Mouse (Mus musculus) regulatory T cell (primary cell): Measurements from ENCODE around the gene Ercc2.

Source experiments
- in situ Hi-C: fragments of 300-600 bp; cut with MboI, MseI; formaldehyde crosslinking; loops from one replicate; pipeline ENCODE4 v1.15.1; 2025; ENCODE audit warnings: high pct_unique_total_duplicates

The Ercc2 gene

DNA sequence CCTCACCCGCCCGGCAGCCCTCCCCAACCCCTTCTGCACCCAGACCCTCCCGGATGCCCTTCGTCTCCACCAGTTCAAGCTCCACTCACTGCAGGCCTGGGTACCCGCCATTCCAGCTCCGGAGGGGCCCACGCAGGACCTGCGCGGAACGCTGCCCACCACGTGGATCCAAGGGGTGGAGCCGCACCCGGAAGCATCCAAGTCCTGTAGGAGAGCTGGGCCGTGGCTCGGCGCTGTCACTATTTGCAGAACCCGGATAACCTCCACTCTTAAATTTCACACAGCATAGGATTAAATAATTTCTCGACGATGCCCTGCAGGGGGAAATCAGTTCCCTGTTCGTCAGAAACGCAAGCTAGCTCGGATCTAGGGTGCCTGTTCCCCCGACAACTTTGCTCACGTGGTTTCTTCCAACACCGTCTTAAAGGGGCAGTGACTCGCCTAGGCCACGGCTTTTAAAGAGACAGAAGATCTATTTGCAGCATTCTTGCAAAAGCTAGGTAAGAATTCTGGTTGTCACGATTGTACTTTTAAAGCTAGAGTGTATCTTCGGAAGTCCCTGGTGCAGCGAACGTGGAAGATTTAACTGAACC lies 22.4 kb upstream of the Ercc2 start, which contains the start of the genes Cd3eap and Ppp1r13l:
TSS of gene Cd3eap (minus strand) at position 185 of the 593 bp plus-strand sequence.
TSS of gene Ppp1r13l (plus strand) at position 451 of the 593 bp plus-strand sequence.
- in situ Hi-C loops, result no loop called here

DNA sequence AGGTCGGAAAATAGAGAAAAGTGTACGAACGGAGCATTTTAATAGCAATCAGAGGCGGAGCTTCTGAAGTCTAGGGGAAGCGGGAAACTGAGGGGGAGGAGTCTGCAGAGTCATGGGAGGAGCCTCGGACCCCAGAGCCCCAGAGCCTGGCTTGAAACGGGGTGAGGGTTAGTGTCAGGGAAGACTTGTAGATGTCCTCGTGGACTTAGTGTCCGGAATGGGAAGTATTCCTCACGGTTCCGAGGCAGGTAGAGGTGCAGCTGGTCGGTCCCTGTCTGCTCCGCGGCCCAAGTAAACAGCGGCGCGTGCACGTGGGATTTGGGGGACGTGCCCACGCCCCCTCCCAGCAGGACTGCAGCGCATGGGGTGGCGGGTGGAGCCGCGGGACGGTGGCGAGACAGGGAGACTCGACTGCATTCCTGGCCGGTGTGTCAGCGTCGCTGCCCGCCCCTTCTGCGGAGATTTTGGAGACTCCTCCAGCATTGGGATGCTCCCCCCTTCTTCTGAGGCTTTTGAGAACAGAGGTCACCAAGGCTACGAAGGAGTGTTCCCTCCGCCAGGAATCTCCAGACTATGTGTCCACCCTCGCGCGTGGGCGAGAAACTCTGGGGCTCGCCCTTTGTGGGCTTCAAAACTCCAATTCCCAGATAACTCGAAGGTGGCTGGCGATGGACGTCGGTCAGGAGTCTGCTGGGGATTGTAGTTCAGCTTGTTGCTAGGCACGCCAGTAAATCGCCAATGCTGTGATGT lies 21.7 kb upstream of the Ercc2 start:
- in situ Hi-C loops, result loop anchor here (10.0 kb wide), 1 partner anchor 55 kb away; no protein-coding TSS in a partner anchor

DNA sequence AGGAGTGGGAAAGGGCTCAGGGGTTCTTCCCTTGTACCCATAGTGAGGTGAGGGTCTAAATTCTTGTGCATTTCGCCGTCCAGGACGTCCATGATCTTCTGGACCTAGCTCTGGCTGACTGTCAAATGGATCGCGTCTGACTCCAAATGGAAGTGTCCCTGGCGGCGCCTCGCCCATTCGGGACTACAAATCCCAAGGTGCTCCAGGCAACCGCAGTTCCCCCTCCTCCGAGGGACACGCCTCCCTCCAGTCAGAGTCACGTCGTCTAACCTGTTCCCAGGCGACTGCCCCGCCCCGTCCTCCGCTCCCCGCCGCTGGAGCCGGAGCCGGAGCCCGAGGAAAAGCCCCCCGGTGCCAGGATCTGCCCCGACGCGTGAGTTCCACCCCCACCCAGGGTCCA lies 20.9 kb upstream of the Ercc2 start:
- in situ Hi-C loops, result loop anchor here (10.0 kb wide), 1 partner anchor 56 kb away; no protein-coding TSS in a partner anchor

DNA sequence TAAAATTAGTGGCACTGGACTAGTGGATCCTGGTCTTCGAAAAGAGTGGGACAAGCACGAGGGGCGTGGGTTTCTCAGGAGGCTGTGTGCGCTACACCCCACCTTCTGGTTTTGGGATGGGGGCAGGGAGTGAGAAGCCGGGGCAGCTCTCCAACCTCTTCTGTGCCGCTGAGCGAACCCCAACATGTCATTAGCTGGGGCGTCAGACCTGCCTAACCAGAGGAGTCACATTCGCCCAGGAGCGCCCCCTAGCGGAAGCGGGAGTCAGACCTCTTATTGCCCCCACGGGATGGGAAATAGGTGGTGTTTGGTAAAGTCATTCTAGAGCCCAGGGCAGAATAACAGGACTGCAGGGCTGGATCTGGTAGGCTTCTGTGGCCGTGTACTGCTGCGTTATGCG lies 20.1 kb upstream of the Ercc2 start:
- in situ Hi-C loops, result loop anchor here (10.0 kb wide), 1 partner anchor 57 kb away; no protein-coding TSS in a partner anchor

DNA sequence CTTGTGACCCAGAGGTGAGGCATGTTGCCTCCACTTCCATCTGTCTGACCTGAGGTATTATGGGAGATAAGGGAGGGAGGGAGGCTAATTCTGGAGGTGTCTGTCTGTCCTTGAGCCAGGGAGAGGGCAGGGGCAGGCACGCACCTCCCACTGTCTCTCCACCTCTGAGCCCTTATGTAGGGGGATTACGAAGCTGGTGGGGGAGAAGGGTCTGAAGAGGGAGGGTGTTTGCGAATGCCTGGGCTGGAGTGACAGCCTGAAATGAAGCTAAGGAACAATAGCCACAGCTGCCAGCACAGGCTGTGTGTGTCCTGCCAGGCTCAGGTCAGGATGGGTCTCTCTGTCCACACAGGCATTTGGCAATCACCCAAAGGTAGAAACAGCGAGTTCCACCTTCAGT lies 19.5 kb upstream of the Ercc2 start:
- in situ Hi-C loops, result loop anchor here (10.0 kb wide), 1 partner anchor 57 kb away; no protein-coding TSS in a partner anchor

DNA sequence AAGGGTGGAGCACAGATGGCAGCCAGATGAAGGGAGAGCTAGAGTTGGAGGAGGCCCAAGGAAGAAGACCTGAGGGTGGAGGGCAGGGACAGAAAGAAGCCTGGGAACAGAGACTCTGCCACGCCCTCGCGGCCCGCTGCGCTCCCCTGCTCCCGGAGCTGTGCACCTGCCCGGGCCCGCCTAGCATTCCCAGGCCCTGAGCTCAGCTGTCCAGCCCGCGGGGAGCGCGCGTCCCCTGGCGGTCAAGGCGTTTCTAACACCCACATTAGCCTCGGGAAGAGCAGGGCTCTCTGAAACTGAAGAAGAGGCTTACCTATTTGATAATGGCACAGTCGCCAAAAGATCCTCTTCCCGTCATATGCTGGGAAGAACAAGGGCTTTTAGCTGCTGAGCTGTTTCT lies 17.9 kb upstream of the Ercc2 start:
- in situ Hi-C loops, result loop anchor here (10.0 kb wide), 1 partner anchor 59 kb away; no protein-coding TSS in a partner anchor

DNA sequence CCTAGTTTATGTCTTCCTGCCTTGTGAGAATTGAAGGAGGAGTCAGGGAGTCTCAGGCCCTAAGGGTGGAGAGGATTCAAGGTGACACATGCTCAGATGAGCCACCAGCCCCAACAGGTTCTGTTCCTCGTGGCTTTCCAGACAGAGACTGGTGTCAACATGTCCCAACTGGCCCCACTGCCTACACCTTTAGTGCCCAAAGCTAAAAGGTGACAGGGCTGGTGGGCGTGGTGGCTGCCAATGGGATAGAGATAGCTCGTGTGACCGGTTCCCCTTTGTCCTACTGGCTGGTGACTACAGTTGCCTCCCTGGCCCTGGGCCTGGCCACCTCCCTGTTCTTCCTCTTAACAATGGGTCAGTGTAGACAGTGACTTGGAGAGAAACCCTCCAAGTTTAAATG lies 16.4 kb upstream of the Ercc2 start:
- in situ Hi-C loops, result loop anchor here (10.0 kb wide), 1 partner anchor 61 kb away; no protein-coding TSS in a partner anchor

DNA sequence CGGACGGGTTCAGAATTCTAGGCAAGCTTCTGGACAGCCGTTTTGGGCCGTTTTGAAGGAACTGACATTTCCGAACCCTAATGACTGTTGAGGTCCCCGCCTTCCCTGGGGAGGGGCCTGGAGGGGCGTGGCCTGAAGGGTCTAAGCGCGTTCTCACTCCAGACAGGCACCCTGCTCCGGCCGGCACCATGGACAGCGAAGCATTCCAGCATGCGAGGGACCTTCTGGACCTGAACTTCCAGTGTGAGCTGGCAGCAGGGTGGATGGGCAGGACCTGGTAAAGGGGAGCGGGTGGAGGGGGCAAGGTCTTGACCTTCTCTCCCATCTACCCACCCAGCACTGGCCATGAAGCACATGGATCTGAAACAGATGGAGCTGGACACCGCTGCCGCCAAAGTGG lies 13.4 kb upstream of the Ercc2 start:
- in situ Hi-C loops, result loop anchor here (10.0 kb wide), 1 partner anchor 64 kb away; no protein-coding TSS in a partner anchor

DNA sequence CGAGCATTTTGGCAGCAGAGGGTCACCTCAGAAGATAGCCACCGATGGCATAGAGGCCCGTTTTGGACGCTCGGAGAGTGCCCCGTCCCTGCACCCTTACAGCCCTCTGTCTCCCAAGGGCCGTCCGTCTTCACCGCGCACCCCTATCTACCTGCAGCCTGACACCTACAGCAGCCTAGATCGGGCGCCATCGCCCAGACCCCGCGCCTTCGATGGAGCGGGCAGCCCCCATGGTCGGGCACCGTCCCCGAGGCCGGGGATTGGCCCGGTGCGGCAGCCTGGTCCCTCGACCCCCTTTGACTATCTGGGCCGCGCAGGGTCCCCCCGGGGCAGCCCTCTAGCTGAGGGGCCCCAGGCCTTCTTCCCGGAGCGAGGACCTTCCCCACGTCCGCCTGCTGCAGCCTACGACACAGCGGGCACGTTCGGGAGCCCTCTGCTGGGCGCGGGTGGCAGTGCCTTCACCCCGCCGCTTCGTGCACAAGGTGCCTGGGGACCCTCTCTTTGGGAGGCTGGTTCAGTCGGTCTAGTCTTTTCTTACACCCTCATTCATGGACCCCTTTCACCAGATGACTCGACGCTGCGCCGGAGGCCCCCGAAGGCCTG lies 11.9 kb upstream of the Ercc2 start:
- in situ Hi-C loops, result loop anchor here (10.0 kb wide), 1 partner anchor 65 kb away; no protein-coding TSS in a partner anchor

DNA sequence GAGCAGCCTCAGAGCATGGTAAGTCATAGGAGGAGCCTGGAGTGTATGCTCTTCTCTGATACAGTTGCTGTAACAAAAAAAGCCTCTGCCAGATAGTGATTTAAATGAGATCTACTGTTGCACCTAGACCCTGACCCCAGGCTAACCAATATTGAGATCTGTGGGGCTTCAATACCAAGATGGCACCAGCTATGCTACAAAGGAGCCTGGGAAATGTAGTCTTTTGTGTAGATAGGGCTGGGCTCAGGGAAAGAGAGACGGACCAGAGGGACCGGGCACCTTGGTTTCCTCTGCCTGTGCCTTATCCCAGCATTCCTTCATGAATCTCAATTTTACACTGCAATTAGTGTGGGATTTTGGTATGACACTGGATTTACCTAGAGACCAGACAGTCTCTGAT lies 8.4 kb upstream of the Ercc2 start:
- in situ Hi-C loops, result no loop called here

DNA sequence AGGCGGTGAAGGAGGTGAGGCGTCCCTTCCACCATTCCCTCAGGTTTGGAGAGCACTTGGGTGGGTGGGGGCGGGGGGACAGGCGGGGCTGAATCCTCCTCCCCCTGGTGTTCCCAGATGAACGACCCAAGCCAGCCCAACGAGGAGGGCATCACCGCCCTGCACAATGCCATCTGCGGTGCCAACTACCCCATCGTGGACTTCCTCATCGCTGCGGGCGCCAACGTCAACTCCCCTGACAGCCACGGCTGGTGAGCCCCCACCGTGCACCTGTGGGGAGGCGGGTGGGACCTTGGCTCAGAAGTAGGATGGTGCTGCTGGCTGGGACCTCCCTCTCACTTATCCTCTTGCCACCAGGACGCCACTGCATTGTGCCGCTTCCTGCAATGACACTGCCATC lies 6.4 kb upstream of the Ercc2 start:
- in situ Hi-C loops, result no loop called here

DNA sequence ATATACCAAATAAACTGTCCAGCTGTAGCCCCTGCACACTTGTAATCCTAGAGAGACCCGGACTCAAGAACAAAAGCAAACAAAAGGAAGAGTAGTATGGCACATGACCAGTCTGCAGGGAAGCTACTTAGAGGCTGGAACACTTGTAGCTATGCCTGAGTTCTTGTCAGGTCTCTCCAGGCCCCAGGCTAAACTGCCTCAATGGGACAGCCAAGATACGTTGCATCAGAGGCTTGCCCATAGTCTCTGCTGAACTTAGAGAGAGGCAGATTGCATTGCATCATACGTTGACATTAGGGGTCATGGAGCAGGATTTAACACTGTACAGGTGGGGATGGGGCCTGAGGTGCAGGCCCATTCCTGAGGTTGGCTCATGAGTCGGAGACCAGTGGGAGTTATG lies 5.8 kb upstream of the Ercc2 start:
- in situ Hi-C loops, result no loop called here

DNA sequence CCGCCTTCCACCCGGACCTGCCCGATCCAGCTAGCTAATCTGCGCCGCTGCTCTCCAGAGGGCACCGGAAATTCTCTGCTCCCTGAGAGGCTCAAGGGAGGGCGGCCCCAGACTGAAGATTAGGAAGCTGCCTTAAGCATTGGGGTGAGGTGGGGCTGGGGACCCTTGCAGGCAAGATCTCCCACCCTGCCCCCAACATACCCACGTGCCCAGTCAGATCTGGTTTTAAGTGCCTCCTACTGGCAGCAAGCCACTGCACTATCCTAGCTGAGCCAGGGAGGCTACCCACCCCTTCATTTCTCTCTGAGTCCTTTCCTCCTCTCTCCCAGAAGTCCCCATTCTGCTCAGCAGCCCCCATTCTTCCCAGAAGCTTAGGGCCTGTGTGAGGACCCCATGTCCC lies 3.8 kb upstream of the Ercc2 start:
- in situ Hi-C loops, result no loop called here

DNA sequence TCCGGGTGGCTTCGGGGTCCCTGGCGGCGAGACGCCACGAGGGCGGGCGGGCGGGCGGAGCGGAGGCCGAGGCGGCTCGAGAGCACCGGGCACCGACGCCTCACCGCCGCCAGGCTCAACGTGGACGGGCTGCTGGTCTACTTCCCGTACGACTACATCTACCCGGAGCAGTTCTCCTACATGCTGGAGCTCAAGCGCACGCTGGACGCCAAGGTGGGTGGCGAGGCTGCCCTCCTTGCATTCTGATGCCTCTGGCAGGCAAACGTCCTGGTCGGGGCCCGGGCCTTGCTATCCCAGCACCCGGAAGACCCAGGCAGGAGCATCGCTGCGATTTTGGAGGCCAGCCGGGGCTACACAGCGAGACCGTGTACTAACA lies 344 bp downstream of the Ercc2 start:
- in situ Hi-C loops, result no loop called here

DNA sequence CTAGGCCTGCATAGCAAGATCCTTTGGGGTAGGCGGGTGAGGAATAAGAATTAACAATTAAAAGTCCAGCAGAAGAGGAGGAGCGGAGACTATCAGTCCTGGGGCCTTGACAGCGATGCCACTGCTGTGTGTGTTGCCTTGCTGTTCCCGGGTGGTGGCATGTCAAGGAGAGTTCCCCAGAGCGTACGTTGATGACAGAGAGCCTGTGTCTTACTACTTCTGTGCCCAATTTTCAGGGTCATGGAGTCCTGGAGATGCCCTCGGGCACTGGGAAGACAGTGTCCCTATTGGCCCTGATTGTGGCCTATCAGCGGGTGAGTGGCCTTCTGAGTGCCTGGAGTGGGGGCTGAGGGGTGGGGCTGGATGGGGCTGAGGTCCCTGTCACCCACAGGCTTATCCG lies 1.9 kb downstream of the Ercc2 start:
- in situ Hi-C loops, result no loop called here

DNA sequence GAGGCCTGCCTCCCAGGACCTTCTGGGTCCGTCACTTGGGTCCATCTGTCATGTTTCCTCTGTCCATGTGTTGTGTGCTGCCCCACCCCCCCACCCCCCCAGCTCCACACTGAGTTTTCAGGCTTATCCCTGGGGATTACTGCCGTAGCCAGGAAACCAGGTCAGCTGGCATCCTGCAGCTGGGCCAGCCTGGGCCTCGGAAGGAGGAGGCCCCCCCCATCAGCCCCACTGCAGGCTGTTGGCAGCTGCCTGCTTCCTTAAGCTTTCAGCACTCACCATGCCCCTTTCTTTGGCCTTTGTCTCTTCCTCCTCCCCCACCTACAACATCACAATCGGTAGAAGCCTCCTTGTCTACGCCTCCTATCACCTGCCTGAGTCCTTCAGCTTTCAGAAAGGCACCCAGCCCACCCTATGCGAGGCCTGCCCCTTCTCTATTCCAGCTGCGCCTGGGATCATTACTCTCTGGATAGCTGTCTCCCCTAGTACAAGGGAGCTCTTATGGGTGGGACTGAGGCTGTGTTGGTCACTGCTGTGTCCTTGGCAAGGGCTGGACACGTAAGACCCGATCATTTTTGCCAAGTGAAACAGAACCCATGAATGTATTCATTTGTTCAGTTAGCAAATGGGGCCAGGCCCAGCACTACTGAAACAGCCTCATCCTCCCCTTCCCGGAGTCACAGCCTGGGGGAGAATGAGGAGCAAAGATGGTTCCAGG lies 7.0 kb downstream of the Ercc2 start:
- in situ Hi-C loops, result no loop called here

DNA sequence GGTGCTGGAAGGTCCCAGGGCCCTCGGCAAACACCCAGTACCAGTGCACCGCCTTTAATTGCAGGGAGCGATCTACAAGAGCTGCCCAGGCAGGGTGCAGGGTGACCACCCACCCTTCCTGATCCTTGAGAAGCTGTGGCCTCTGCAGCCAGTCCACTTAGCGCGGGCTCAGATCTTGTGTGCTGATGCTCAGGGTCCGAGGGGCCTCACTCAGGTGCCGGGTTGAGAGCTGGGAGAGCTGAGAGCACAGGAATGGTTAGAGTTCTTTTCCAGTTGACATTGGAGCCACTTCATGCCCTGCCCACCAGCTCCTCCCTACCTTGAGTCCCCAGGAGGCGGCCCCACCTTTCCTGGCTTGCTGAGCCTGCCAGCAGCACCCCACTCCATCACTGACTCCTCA lies 12.7 kb downstream of the Ercc2 start:
- in situ Hi-C loops, result no loop called here

DNA sequence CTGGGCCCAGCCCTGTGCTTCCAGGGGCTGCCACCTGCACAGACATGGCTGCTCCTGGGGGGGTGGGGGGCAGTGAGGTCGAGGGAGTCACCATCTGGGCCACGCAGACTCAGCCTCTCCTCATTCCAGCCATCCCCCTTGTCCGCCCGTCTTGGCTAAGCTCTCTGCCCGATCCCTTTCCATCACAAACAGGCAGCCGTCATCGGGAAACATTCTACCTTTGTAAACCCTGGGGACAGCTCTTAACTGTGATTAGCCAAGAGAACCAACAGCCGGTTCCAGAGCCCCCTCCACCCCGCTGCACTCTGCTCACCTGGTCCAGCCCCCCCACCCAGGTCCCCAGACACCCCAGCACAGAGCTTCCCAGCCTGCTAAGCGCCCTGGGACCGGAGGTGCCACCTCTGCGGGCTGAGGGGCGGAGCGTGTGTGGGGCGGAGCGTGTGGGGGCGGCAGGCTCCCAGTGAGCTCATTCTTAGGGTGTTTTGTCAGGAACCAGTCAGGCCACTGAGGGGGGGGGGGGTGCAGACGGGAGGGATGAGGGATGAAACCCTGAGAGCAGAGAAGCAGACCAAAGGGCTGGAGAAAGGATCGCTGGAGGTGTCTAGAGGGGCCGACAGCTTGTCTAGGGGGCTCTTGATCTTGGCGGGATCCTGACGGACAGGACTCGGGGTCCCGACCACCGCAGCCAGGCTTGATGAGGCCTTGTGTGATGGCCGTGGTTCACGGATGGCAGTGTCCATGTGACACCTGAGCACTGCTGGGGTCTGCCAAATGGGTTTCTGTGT lies 17.9 kb downstream of the Ercc2 start:
- in situ Hi-C loops, result loop anchor here (5.0 kb wide), 1 partner anchor 123 kb away; no protein-coding TSS in a partner anchor

DNA sequence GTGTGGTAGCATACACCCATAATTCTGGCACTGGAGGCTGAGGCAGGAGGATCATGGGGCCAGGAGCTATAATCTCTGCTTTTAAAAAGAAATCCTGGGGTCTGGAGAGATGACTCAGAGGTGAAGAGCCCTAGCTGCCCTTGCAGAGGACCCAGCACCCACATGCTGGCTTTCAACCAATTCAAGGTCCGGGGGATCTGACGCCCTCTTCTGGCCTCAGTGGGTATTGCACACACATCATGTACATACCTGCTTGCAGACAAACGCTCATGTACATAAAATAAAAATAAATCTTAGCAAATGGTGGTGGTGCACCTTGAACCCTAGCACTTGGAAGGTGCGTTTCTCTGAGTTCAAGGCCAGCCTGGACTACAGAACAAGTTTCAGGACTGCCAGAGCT lies 19.1 kb downstream of the Ercc2 start:
- in situ Hi-C loops, result loop anchor here (5.0 kb wide), 1 partner anchor 121 kb away; no protein-coding TSS in a partner anchor

DNA sequence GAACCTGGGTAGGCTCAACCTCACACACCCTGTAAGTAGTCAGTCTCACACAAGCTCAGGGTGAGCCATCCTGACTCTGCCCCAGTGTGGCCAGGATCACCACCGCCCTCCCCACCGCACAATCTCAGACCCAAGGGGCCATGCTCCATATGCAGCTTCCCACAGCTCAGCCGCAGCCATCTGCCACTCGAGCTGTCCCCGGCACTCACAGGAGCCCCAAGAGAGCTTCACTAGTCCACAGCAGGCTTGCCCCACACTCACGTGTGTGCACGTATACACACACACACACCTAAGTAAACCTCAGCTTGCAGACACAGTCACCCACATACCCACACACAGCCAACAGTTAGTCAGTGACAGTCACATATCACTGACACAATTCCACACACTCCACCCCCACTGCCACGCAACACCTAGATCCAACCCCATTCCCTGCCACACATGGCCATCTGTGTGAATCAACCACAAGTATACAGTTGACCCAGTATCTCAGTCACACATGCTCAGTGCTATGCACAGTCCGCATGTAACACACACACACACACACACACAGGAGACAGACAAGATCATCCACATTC lies 20.8 kb downstream of the Ercc2 start:
- in situ Hi-C loops, result loop anchor here (5.0 kb wide), 1 partner anchor 120 kb away; no protein-coding TSS in a partner anchor
